Mouse (Mus musculus) spleen, postnatal 36 days (tissue): ENCODE results near the gene Espnl.
A peak's percentile ranks its signal among the peaks of the same experiment; 100 is the strongest.

Source experiments
- DNase-seq, 2 experiments: peaks; one replicate each; pipeline ENCODE4 v3.0.0; 2022; ENCODE audit warnings: low spot score in 2 of 2, mixed read lengths in 1 of 2

Espnl gene

DNA sequence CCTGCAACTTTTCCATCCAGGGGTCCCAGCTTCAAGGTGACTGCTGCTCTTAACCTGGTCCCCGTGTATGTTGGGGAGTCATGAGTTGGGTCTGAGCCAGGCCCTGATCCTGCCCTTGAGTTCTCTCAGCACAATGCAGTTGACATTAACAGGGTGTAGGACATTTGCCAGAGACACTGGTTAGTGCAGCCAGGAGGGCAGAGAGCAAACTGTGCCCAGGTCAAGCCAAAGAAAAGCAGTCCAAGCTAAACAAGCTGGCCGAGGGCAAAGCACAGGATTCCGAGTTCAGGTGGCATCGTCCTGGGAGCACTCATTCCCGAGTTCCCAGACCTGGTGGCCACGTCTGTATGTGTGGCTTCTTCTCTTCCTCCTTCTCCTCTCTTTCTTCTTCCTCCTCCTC lies 4.2 kb upstream of the Espnl start:
- no peak for DNase-seq

DNA sequence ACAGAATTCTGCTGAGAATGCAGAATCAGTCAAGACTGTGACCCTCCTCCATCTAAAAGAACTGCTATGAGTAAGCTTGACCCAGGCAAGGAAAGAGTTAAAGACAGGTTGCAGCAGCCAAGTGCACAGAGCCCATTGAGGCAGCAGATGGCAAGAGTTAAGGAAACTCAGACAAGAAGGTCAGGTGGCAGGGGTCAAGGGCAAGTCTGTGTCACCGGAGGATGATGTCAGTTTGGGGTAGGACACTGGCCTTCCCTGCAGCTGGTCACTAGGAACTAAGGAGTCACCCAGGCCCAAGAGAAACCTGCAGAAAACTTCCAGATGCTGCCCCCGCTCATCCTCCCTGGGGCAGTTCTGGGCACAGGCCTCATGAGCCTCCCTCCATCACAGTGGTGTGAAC lies 2.8 kb downstream of the Espnl start:
- no peak for DNase-seq

GRCm38 (mm10) chr1:91325488-91326042 lies 3.7 kb downstream of the Espnl start:
- no peak for DNase-seq

DNA sequence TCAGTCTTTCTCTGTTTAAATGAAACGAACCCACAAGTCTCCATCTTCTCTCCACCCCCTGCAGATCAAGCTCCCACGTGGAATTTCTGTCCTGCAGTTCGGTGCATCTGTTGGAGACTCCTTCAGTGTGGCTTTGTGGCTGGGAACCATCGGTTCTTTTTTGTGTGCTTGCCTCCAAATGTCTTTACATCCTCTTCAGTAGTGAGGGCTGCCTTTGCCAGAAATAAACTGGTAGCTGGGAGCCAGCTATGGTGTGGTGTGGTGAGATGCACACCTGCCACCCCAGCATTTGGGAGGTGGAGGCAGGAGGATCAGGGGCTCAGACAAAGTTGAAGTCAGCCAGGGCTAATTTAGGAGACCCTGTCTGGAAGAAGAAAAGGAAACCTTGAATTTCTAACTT lies 10.2 kb downstream of the Espnl start:
- no peak for DNase-seq

- no peak for DNase-seq
These were observed 11.7 kb downstream of the Espnl start for GRCm38 (mm10) chr1:91333582-91333981.

DNA sequence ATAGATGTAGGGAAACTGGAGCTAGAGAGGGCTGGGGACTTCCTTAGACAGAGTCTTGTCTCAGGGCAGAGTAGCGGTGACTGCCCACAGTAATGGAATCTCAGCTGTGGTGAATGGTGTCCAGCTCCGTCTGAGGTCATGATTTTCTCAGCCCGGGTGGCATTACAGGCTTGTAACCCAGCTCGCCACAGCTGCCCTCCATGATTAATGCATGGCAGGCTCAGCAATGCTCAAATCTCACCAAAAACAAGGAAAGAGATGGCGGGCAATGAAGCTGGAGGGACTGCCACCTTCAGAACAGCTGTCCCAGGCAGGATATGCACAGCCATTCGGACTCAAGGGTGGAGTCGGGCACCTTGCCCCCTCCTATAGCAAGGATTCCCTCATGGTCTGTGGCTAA lies 15.5 kb downstream of the Espnl start:
- DNase-seq = no peak

GRCm38 (mm10) chr1:91344001-91344400 lies 22.1 kb downstream of the Espnl start:
- no peak for DNase-seq

GRCm38 (mm10) chr1:91344921-91345685 lies 23.2 kb downstream of the Espnl start:
- DNase-seq = no peak

- DNase-seq = peak; percentile 42 to 54
These were observed 25.0 kb downstream of the Espnl start for GRCm38 (mm10) chr1:91346892-91347291.

DNA sequence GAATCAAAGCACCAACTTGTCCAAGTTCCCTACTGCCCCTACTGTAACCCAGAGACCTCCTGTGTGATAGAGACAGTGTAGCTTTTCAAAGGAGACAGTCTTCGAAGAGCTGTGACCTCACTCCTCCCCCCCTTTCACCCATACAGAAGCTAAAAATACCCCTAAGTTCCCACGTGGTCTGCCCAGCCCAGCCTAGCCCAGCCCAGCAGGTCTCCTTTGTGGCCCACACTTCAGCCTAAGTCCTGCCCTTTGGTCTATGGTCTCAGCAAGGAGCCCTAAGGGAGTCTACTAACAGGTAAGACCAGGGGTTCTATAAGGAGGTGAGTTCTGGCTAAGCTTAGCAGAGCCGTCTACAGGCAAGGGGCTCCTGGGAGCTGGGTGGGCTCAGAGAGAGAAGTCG lies 29.0 kb downstream of the Espnl start, which contains the start of gene Klhl30:
Gene Klhl30, plus strand, starts transcription at position 176 of the 400 bp plus-strand sequence.
- no peak for DNase-seq

GRCm38 (mm10) chr1:91351249-91351648 lies 29.4 kb downstream of the Espnl start:
- DNase-seq = no peak

DNA sequence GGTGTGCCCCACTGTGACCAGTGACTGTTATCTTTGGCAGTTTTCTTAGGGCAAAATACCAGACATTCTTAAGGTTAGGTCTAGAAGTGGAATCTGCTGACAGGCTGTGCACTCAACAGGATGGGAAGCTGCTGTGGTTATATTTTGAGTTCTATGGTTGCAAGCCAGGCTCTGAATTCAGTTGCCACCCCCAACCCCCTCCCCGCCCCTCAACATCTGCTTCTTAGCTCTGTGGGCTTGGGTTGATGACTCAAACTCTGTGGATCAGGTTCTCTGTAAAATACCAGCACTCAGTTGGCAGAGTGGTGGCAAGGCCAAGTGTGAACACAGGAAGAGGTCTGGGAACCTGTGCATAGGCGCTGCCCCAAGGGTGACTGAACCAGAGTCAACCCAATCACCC lies 30.4 kb downstream of the Espnl start:
- no peak for DNase-seq

DNA sequence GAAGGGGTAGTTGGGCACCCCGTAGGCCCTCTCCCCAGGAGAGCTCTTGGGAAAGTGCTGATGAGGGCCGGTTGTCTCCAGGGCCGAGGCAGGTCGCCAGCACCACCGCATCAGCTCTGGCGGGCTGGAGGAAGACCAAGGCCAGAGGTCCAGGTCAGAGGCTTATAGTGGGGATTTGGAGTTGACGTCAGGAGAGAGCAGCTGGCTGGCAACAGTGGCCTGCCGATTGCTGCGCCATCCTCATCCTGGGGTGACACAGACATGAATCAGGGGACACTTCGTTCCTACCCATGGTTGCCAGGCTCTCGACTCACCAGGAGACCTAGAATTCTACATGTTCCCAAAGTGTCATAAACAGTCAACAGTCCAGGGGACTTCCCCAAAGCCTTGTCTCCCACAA lies 34.2 kb downstream of the Espnl start:
- no peak for DNase-seq

DNA sequence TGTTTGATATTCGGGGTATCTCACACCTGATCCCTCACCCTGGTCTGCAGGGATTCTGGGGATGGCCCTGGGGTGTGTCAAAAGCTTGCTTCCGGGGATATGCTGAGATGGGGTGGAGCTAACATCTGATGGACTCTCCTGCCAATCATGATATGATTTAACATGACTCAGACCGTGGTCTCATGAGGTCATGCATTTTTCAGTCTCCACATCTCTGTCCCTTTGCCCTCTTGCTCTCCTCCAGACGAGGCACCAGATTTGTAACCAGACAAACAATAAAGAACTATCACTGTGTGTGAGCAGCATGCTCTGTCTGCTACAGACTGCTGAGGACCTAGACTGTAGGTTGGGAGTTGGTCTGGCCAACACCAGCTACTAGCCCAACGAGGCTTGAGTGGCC lies 40.2 kb downstream of the Espnl start:
- DNase-seq = no peak

DNA sequence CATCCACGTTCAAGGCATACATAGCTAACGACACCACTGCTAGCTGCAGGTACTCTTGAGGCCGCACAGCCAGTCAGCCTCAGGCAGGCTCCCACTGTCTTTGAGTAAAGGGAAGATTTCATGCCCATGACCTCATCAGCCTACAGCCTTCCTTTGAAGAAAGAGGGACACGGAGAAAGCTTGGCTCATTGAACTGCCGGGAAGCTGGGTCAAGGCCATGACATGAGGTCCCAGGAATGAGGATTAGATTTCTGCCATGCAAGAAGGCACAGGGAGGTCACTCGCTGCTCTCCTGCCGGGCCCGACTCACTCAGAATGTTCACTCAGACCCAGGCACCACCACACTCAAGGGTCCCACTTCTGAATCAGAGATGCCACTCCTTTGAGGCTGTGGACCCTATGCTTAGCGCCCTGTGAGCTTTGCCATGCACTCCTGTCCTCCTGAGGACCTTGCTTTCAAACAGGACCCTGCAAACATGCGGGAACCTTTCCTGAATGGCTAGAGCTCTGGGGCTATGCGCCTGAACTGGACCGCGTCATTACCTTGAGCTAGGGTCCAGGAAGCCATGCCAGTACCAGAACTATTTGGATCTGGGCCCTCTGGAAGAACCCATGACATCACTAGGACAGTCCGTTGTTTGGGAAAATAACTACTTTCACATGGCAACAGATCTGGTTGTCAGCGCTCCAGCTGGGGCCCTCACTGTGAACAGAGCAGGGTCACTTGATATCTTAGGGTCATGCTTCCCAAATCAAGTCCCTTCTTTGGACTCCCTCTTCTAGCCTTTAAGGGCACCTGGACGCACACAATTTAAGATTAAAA lies 43.2 kb downstream of the Espnl start:
- DNase-seq = no peak

GRCm38 (mm10) chr1:91365816-91366214 lies 43.9 kb downstream of the Espnl start:
- no peak for DNase-seq

- peak; percentile 66 to 70 for DNase-seq
These were observed 44.6 kb downstream of the Espnl start, which contains the start of gene Erfe for GRCm38 (mm10) chr1:91366215-91367108. TSS of gene Erfe (plus strand) at chr1:91366430.

DNA sequence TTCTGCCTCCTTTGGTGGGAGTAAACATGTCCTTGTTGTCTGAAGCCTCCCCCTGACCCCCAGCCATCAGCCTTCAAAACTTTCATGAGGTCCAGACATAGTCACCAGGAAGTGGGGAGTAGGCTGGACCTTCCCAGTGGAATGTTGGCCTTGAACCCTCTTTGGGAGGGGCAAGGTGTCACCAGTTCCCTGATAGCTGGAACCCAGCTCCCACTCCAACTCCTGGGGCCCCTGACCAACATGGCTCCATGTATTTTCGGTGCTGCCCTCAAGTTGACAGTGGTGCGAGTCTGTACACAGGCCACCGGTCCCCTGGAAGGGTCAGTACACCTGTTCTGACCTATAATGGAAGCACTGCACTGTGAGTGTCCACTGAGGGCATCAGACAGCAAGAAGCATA lies 45.4 kb downstream of the Espnl start:
- no peak for DNase-seq

GRCm38 (mm10) chr1:91369408-91369807 lies 47.5 kb downstream of the Espnl start:
- no peak for DNase-seq

- no peak for DNase-seq
These were observed 48.2 kb downstream of the Espnl start for GRCm38 (mm10) chr1:91370055-91370454.

- peak; percentile 16 to 45 for DNase-seq
These were observed 51.5 kb downstream of the Espnl start for GRCm38 (mm10) chr1:91373414-91373835.
